Mouse (Mus musculus): ENCODE results near the gene Asb2. TPM values are rescaled to one million over a fixed set of nuclear protein-coding genes. Genes with fewer than 3 reads are reported as not detected.

The Asb2 gene
- polyA plus RNA-seq, 1 experiment = 2.7 TPM

DNA sequence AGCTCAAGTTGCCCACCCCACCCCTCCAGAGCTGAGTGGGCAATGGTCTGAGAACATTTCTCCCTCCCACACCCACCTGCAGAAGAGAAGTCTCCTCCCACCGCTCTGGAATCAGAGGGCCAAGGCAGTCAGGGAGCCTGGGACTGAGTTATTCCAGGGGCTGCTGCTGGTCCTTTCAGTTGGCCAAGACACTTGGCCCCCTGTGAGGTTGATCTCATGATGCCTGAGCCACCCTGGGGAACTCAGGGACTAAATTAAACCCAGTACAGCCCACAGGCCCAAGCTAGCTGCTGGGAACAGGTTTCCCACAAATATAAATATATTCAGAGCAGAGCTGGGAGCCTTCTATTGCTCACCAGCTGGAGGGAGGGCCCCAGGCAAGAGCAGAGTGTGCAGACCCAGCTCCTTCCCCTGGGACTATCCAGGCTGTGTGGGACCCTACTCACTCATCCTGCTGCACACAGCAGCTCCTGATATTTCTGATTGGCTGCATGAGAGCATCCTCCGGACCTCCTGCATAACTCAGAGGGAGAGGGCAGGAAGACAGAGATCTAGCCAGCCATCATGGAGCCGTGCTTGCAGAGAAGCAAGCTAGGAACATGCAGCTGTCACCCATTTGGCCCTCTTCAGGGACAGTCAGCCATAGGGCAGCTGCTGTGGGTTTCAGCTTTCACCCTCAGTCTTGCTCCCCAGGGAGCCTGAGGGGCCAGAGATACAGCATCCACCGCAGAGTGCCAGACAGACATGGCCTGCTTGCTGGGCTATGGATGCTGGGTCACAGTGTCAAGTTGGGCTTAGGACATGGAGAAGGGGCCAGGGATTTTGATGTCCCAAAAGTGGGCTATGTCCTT is 3.4 kb upstream of the Asb2 start:
- WGBS = 50% methylated on average over 4 of the region's 4 CpGs
- no peak overlapping the region for H3K27ac ChIP-seq (ENCODE audit: insufficient read depth, low read length)
- no peak for TF ChIP-seq POLR2A (IDR thresholded peaks at IDR 0.05; ENCODE audit: borderline replicate concordance, insufficient read depth, low read length)
- no peak for TF ChIP-seq CTCF (IDR thresholded peaks at IDR 0.05; ENCODE audit: borderline replicate concordance, insufficient read depth, low read depth, low read length)

GRCm38 (mm10) chr12:103358216-103358615 is 2.4 kb upstream of the Asb2 start:
- peaks cover 6% of the 10 kb centered on the region; the same call in 1 of the 2 replicates for H3K4me1 ChIP-seq (ENCODE audit: control insufficient read depth, insufficient read depth, low read length)
- no peak overlapping the region for H3K27ac ChIP-seq (ENCODE audit: insufficient read depth, low read length)
- TF ChIP-seq CTCF (IDR thresholded peaks at IDR 0.05; ENCODE audit: borderline replicate concordance, insufficient read depth, low read depth, low read length) (no peak), POLR2A (IDR thresholded peaks at IDR 0.05; ENCODE audit: borderline replicate concordance, insufficient read depth, low read length) (no peak)
- H3K27me3 ChIP-seq (ENCODE audit: control insufficient read depth, insufficient read depth, low read length) = no peaks in the 10 kb centered on the region
- WGBS = 45% methylated on average over 8 of the region's 8 CpGs
- no peak overlapping the region for H3K4me3 ChIP-seq (replicated peaks; ENCODE audit: insufficient read depth, low read depth, low read length)
- no peak for DNase-seq

More for the DNA sequence above, 3.4 kb upstream of the Asb2 start:
- Histone ChIP-seq H3K27me3 (ENCODE audit: control insufficient read depth, insufficient read depth, low read length) (no peaks in the 10 kb centered on the region), H3K4me3 (replicated peaks; ENCODE audit: insufficient read depth, low read depth, low read length) (no peak overlapping the region), H3K4me1 (ENCODE audit: control insufficient read depth, insufficient read depth, low read length) (no peaks in the 10 kb centered on the region)
- no peak for DNase-seq

DNA sequence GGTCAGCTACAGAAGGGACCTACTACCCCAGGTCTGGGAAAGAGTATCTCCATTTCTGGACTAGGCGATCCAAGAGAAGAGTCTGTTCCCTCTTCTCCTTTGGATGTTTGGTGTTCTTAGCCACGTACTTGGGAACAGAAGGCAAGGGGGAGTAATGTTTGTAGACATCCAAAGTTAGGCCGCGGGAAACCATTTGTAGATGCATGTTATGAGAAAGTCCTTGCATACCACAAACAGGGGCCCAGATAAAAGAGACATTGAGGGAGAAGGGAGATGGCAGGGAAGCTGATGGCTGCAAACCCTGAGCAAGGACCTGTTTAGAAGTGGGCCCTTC is 581 bp upstream of the Asb2 start:
- no peak for DNase-seq
- no peak for TF ChIP-seq CTCF (IDR thresholded peaks at IDR 0.05; ENCODE audit: borderline replicate concordance, insufficient read depth, low read depth, low read length)
- no peak for TF ChIP-seq POLR2A (IDR thresholded peaks at IDR 0.05; ENCODE audit: borderline replicate concordance, insufficient read depth, low read length)
- H3K4me1 ChIP-seq (ENCODE audit: control insufficient read depth, insufficient read depth, low read length) = peaks cover 13% of the 10 kb centered on the region
- no peaks in the 10 kb centered on the region for H3K27me3 ChIP-seq (ENCODE audit: control insufficient read depth, insufficient read depth, low read length)
- H3K27ac ChIP-seq (ENCODE audit: insufficient read depth, low read length) = no peak overlapping the region
- H3K4me3 ChIP-seq (replicated peaks; ENCODE audit: insufficient read depth, low read depth, low read length) = no peak overlapping the region
- WGBS = 93% methylated on average over 4 of the region's 4 CpGs

- peaks cover 13% of the 10 kb centered on the region for H3K4me1 ChIP-seq (ENCODE audit: control insufficient read depth, insufficient read depth, low read length)
- 4% methylated on average over 5 of the region's 5 CpGs for WGBS
- no peak overlapping the region for H3K27ac ChIP-seq (ENCODE audit: insufficient read depth, low read length)
- no peaks in the 10 kb centered on the region for H3K27me3 ChIP-seq (ENCODE audit: control insufficient read depth, insufficient read depth, low read length)
- TF ChIP-seq CTCF (IDR thresholded peaks at IDR 0.05; ENCODE audit: borderline replicate concordance, insufficient read depth, low read depth, low read length) = peak; percentile 49
- TF ChIP-seq POLR2A (IDR thresholded peaks at IDR 0.05; ENCODE audit: borderline replicate concordance, insufficient read depth, low read length) = no peak
- peak; percentile 70 to 78 for DNase-seq
- H3K4me3 ChIP-seq (replicated peaks; ENCODE audit: insufficient read depth, low read depth, low read length) = no peak overlapping the region
Observed at GRCm38 (mm10) chr12:103353538-103353937, 2.3 kb downstream of the Asb2 start.

DNA sequence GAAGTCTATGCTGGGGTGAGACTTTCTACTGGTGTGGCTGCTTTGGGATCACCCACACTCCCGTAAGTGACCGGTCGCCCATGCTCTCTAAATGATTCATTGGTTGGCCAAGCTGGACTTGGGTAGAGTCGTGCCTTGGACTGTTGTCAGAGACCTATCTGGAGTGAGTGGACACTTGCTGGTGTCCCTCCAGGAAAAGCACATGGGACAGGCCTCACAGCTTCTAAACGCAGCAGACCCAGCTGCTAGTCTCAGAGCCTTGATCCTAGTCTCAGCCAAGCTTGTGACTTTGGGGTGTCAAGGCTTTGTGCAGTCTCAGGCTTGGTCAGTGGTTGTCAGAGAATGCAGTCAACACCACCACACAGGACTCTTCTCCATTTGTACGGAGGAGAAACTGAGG is 3.1 kb downstream of the Asb2 start:
- 88% methylated on average over 6 of the region's 6 CpGs for WGBS
- H3K27ac ChIP-seq (ENCODE audit: insufficient read depth, low read length) = no peak overlapping the region
- peaks cover 13% of the 10 kb centered on the region for H3K4me1 ChIP-seq (ENCODE audit: control insufficient read depth, insufficient read depth, low read length)
- no peak for DNase-seq
- no peak overlapping the region for H3K4me3 ChIP-seq (replicated peaks; ENCODE audit: insufficient read depth, low read depth, low read length)
- no peak for TF ChIP-seq CTCF (IDR thresholded peaks at IDR 0.05; ENCODE audit: borderline replicate concordance, insufficient read depth, low read depth, low read length)
- no peak for TF ChIP-seq POLR2A (IDR thresholded peaks at IDR 0.05; ENCODE audit: borderline replicate concordance, insufficient read depth, low read length)
- no peaks in the 10 kb centered on the region for H3K27me3 ChIP-seq (ENCODE audit: control insufficient read depth, insufficient read depth, low read length)

- Histone ChIP-seq H3K27me3 (ENCODE audit: control insufficient read depth, insufficient read depth, low read length) (no peaks in the 10 kb centered on the region), H3K4me1 (ENCODE audit: control insufficient read depth, insufficient read depth, low read length) (peaks cover 9% of the 10 kb centered on the region), H3K4me3 (replicated peaks; ENCODE audit: insufficient read depth, low read depth, low read length) (no peak overlapping the region), H3K27ac (ENCODE audit: insufficient read depth, low read length) (no peak overlapping the region)
- DNase-seq = peak; percentile 58 to 80
- 2% methylated on average over 3 of the region's 3 CpGs for WGBS
- TF ChIP-seq POLR2A (IDR thresholded peaks at IDR 0.05; ENCODE audit: borderline replicate concordance, insufficient read depth, low read length) = no peak
- TF ChIP-seq CTCF (IDR thresholded peaks at IDR 0.05; ENCODE audit: borderline replicate concordance, insufficient read depth, low read depth, low read length) = peak; percentile 96
Observed at GRCm38 (mm10) chr12:103348506-103348905, 7.3 kb downstream of the Asb2 start.

GRCm38 (mm10) chr12:103347406-103347805 is 8.4 kb downstream of the Asb2 start:
- no peaks in the 10 kb centered on the region for H3K4me1 ChIP-seq (ENCODE audit: control insufficient read depth, insufficient read depth, low read length)
- H3K27ac ChIP-seq (ENCODE audit: insufficient read depth, low read length) = no peak overlapping the region
- H3K27me3 ChIP-seq (ENCODE audit: control insufficient read depth, insufficient read depth, low read length) = no peaks in the 10 kb centered on the region
- TF ChIP-seq POLR2A (IDR thresholded peaks at IDR 0.05; ENCODE audit: borderline replicate concordance, insufficient read depth, low read length) (no peak), CTCF (IDR thresholded peaks at IDR 0.05; ENCODE audit: borderline replicate concordance, insufficient read depth, low read depth, low read length) (no peak)
- 74% methylated on average over 5 of the region's 5 CpGs for WGBS
- H3K4me3 ChIP-seq (replicated peaks; ENCODE audit: insufficient read depth, low read depth, low read length) = no peak overlapping the region
- no peak for DNase-seq

DNA sequence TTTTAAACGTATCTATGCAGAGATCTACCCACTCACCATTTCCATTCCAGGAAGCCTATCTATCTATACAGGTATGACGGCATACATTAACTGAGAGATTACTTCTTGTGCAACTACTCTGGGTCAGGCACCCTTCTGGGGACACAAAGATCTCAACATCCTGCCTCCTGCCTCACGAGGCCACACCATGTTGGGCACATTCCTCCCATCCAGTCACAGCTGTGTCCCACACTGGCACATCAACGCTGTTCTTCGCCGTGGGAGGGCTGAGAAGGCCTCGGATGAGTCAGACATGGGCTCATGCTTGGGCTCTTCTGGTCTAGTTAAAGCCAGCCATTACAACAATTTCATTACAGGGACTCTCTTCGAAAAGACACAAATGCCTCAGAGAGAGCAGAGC is 8.9 kb downstream of the Asb2 start:
- no peak overlapping the region for H3K27ac ChIP-seq (ENCODE audit: insufficient read depth, low read length)
- TF ChIP-seq CTCF (IDR thresholded peaks at IDR 0.05; ENCODE audit: borderline replicate concordance, insufficient read depth, low read depth, low read length) = no peak
- TF ChIP-seq POLR2A (IDR thresholded peaks at IDR 0.05; ENCODE audit: borderline replicate concordance, insufficient read depth, low read length) = no peak
- WGBS = 80% methylated on average over 8 of the region's 8 CpGs
- no peaks in the 10 kb centered on the region for H3K27me3 ChIP-seq (ENCODE audit: control insufficient read depth, insufficient read depth, low read length)
- H3K4me3 ChIP-seq (replicated peaks; ENCODE audit: insufficient read depth, low read depth, low read length) = no peak overlapping the region
- H3K4me1 ChIP-seq (ENCODE audit: control insufficient read depth, insufficient read depth, low read length) = no peaks in the 10 kb centered on the region
- DNase-seq = no peak

Data from cerebellum, adult 2 months (tissue).